Mouse (Mus musculus) B cell, adult (primary cell): ENCODE results near the gene Hoxb13. TPM values are rescaled to one million over a fixed set of nuclear protein-coding genes. Genes with fewer than 3 reads are reported as not detected.

Experiments
- total RNA-seq: library from RNA; stranded (reverse); gene quantifications from 4 replicates; pipeline ENCODE4 v1.2.4, GENCODE M21; 2023; ENCODE audit not compliant: inconsistent age

The Hoxb13 gene
- not detected in 4 replicates for total RNA-seq

DNA sequence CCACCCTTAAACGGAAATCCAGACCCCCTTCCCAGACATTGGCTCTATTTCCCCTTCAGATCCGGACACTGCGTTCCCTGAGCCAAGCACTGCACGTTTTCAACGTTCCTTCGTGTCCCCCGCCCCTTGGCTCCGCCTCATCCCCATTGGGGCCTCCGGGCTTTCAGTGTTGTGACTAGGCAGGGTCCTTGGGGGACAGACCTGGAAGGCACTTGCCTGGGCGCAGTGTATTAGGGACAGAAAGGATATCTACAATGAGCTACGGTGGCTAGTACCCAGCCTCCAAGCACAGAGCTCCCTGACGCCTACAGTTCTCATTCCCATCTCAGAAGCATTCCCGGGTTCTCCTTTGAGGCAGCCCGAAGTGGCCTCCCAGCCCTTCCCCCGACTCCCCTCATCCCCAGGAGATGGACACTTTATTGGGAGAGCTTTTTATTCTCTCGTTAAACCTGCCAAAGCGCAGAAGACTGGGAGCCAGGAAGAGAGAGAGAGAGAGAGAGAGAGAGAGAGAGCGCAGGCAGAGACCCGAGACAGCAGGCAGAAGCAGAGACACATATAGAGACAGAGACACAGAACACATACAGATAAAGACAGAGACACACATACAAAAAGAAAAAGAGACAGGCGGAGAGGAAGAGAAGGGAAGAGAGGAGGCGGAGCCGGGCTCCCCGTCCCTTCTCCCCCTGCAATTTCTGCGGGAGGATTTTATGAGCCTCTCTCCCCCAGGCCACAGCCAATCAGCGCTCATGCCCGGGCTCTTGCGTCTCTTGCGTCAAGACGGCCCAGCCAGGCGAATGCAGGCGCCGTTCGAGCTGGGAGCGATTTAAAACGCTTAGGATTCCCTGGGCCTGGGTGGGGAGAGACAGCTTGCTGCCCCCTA lies at the start of gene Hoxb13:
Gene Hoxb13 (plus strand): TSS at position 796 of the 880 bp plus-strand sequence.

Other genes starting within 250 kb of the Hoxb13 start
- not detected in 4 replicates for gene Igf2bp1, start 188.4 kb upstream of the Hoxb13 start, total RNA-seq
- not detected in 4 replicates for gene Gip, start 169.8 kb upstream of the Hoxb13 start, total RNA-seq
- gene Snf8, start 159.4 kb upstream of the Hoxb13 start, total RNA-seq, result 56.9 to 67.6 TPM (median 63.2 TPM) in 4 replicates
- 48.9 to 53.1 TPM (median 49.5 TPM) in 4 replicates for gene Ube2z, start 128.9 kb upstream of the Hoxb13 start, total RNA-seq
- gene Atp5g1, start 118.6 kb upstream of the Hoxb13 start, total RNA-seq, result 96.5 to 132 TPM (median 104 TPM) in 4 replicates
- not detected in 4 replicates for gene Calcoco2, start 82.4 kb upstream of the Hoxb13 start, total RNA-seq
- gene Ttll6, start 60.5 kb upstream of the Hoxb13 start, total RNA-seq, result not detected in 4 replicates
- not detected in 4 replicates for gene Hoxb9, start 77.1 kb downstream of the Hoxb13 start, total RNA-seq
- gene Hoxb8, start 87.6 kb downstream of the Hoxb13 start, total RNA-seq, result not detected in 4 replicates
- not detected in 4 replicates for gene Hoxb7, start 92.3 kb downstream of the Hoxb13 start, total RNA-seq
- gene Hoxb6, start 98.2 kb downstream of the Hoxb13 start, total RNA-seq, result not detected in 4 replicates
- not detected in 4 replicates for gene Hoxb5, start 109.0 kb downstream of the Hoxb13 start, total RNA-seq
- gene Hoxb4, start 124.0 kb downstream of the Hoxb13 start, total RNA-seq, result 1.6 to 2.9 TPM (median 2.5 TPM) in 4 replicates
- gene Hoxb3, start 129.0 kb downstream of the Hoxb13 start, total RNA-seq, result 0.26 to 0.36 TPM in 2 of 4 replicates, not detected in the others
- gene Hoxb2, start 156.2 kb downstream of the Hoxb13 start, total RNA-seq, result not detected in 4 replicates
- gene Hoxb1, start 171.4 kb downstream of the Hoxb13 start, total RNA-seq, result not detected in 4 replicates